Mouse (Mus musculus) heart, postnatal 10 days (tissue): ENCODE measurements at regions not wholly inside any gene's neighbourhood (a gene's known extent, or its start where the extent isn't known, plus 50 kb on each side); places are given as distances from the start of the nearest gene placed in this dataset.
A peak's percentile ranks its signal among the peaks of the same experiment; 100 is the strongest.

Experiments used
- DNase-seq, 2 experiments: peaks; one replicate each; pipeline ENCODE4 v3.0.0; 2021
- intact Hi-C: fragments of 180-260 bp; cut with DNase I; formaldehyde crosslinking; loops from one replicate; pipeline ENCODE4 v1.15.1; 2025

GRCm38 (mm10) chr13:83016686-83017085 lies 487.1 kb upstream of the Mef2c start:
- intact Hi-C loops: no loop called here
- peak; percentile 8 for DNase-seq

- intact Hi-C loops: no loop called here
- peak in 1 of 2 experiments; percentile 7 for DNase-seq
Measured at GRCm38 (mm10) chr13:83020829-83021228, 483.0 kb upstream of the Mef2c start.

GRCm38 (mm10) chr13:83023972-83024371 lies 479.9 kb upstream of the Mef2c start:
- DNase-seq: no peak
- intact Hi-C loops: no loop called here

- intact Hi-C loops: no loop called here
- no peak for DNase-seq
Measured at GRCm38 (mm10) chr13:83035962-83036361, 467.9 kb upstream of the Mef2c start.

GRCm38 (mm10) chr13:83041506-83041905 lies 462.3 kb upstream of the Mef2c start:
- no peak for DNase-seq
- intact Hi-C loops: no loop called here

- no peak for DNase-seq
- intact Hi-C loops: no loop called here
Measured at GRCm38 (mm10) chr13:83045516-83045915, 458.3 kb upstream of the Mef2c start.

- intact Hi-C loops: no loop called here
- no peak for DNase-seq
Measured at GRCm38 (mm10) chr13:83045970-83046369, 457.9 kb upstream of the Mef2c start.

GRCm38 (mm10) chr13:83046571-83047123 lies 457.2 kb upstream of the Mef2c start:
- intact Hi-C loops: no loop called here
- DNase-seq: no peak

GRCm38 (mm10) chr13:83055865-83056264 lies 448.0 kb upstream of the Mef2c start:
- intact Hi-C loops: no loop called here
- no peak for DNase-seq

- DNase-seq: no peak
- intact Hi-C loops: no loop called here
Measured at GRCm38 (mm10) chr13:83056415-83056814, 447.4 kb upstream of the Mef2c start.

GRCm38 (mm10) chr13:83064727-83065126 lies 439.1 kb upstream of the Mef2c start:
- peak in 1 of 2 experiments; percentile 14 for DNase-seq
- intact Hi-C loops: no loop called here

- intact Hi-C loops: no loop called here
- no peak for DNase-seq
Measured at GRCm38 (mm10) chr13:83065201-83065600, 438.6 kb upstream of the Mef2c start.

GRCm38 (mm10) chr13:83066115-83066753 lies 437.6 kb upstream of the Mef2c start:
- peak in 1 of 2 experiments; percentile 15 for DNase-seq
- intact Hi-C loops: no loop called here

GRCm38 (mm10) chr13:83067496-83067895 lies 436.3 kb upstream of the Mef2c start:
- intact Hi-C loops: no loop called here
- DNase-seq: no peak

GRCm38 (mm10) chr13:83068588-83068987 lies 435.2 kb upstream of the Mef2c start:
- intact Hi-C loops: no loop called here
- no peak for DNase-seq

GRCm38 (mm10) chr13:83069293-83069692 lies 434.5 kb upstream of the Mef2c start:
- intact Hi-C loops: no loop called here
- DNase-seq: no peak

GRCm38 (mm10) chr13:83072073-83072472 lies 431.8 kb upstream of the Mef2c start:
- intact Hi-C loops: no loop called here

GRCm38 (mm10) chr13:83074219-83074965 lies 429.4 kb upstream of the Mef2c start:
- peak in 1 of 2 experiments; percentile 8 for DNase-seq
- intact Hi-C loops: no loop called here

More at GRCm38 (mm10) chr13:83072073-83072472, 431.8 kb upstream of the Mef2c start:
- DNase-seq: no peak

- intact Hi-C loops: no loop called here
Measured at GRCm38 (mm10) chr13:83075320-83075877, 428.4 kb upstream of the Mef2c start.

GRCm38 (mm10) chr13:83076611-83077010 lies 427.2 kb upstream of the Mef2c start:
- DNase-seq: no peak
- intact Hi-C loops: no loop called here

More at GRCm38 (mm10) chr13:83075320-83075877, 428.4 kb upstream of the Mef2c start:
- DNase-seq: peak; percentile 11

GRCm38 (mm10) chr13:83077085-83077484 lies 426.7 kb upstream of the Mef2c start:
- intact Hi-C loops: no loop called here
- no peak for DNase-seq

GRCm38 (mm10) chr13:83079291-83079690 lies 424.5 kb upstream of the Mef2c start:
- intact Hi-C loops: no loop called here
- DNase-seq: no peak
